Mouse (Mus musculus) kidney, embryonic 14.5 days (tissue): ENCODE results near the gene Gsg1. TPM values are rescaled to one million over a fixed set of nuclear protein-coding genes. Genes with fewer than 3 reads are reported as not detected.

Source experiments
- ATAC-seq: fragments of 200-750 bp; cut with Nextera tagmentation; 2 replicates; pipeline ENCODE4 v1.8.0; 2017; ENCODE audit warnings: moderate number of reproducible peaks, mild to moderate bottlenecking, moderate TSS enrichment, moderate library complexity; ENCODE audit not compliant: low FRiP score, low TSS enrichment
- H3K27ac ChIP-seq: fragments of 300-500 bp; sonication (generic); 2 replicates; pipeline ENCODE4 v1.5.1; 2014; ENCODE audit warnings: low read depth, mild to moderate bottlenecking, low read length, moderate library complexity, mixed read lengths
- H3K27me3 ChIP-seq: fragments of 300-500 bp; sonication (generic); 2 replicates; pipeline ENCODE4 v1.6.1; 2014; ENCODE audit warnings: mild to moderate bottlenecking, low read length; ENCODE audit not compliant: control insufficient read depth, insufficient read depth
- H3K36me3 ChIP-seq: fragments of 300-500 bp; sonication (generic); 2 replicates; pipeline ENCODE4 v1.6.1; 2014; ENCODE audit warnings: low read length, mixed read lengths; ENCODE audit not compliant: control insufficient read depth, insufficient read depth
- H3K4me1 ChIP-seq: fragments of 300-500 bp; sonication (generic); 2 replicates; pipeline ENCODE4 v1.6.1; 2014; ENCODE audit warnings: low read length, mixed read lengths; ENCODE audit not compliant: control insufficient read depth, insufficient read depth
- H3K4me2 ChIP-seq: fragments of 300-500 bp; sonication (generic); replicated peaks from 2 replicates; pipeline ENCODE4 v1.6.1; 2014; ENCODE audit warnings: low read depth, mild to moderate bottlenecking, low read length
- H3K4me3 ChIP-seq: fragments of 300-500 bp; sonication (generic); 2 replicates; pipeline ENCODE4 v1.5.1; 2014; ENCODE audit warnings: mild to moderate bottlenecking, low read length
- H3K9ac ChIP-seq: fragments of 300-500 bp; sonication (generic); 2 replicates; pipeline ENCODE4 v1.6.1; 2014; ENCODE audit warnings: low read depth, mild to moderate bottlenecking, low read length, moderate library complexity
- H3K9me3 ChIP-seq: fragments of 300-500 bp; sonication (generic); 2 replicates; pipeline ENCODE4 v1.6.1; 2016; ENCODE audit warnings: low read length; ENCODE audit not compliant: control insufficient read depth
- WGBS: fragments of 180-500 bp; shearing (Covaris S2); extraction: QIAGEN DNeasy Blood & Tissue Kit; methylation state at CpG from one replicate; pipeline ENCODE4 v1.1.7; 2014; 5-methylcytosine and 5-hydroxymethylcytosine counted together
- polyA plus RNA-seq: library from polyadenylated mRNA; unstranded; fragments of >200 nt; fragmentation: Nextera tagmentation; extraction: Ambion mirVana; gene quantifications from 2 replicates; pipeline ENCODE4 v1.2.1, GENCODE M21; 2014

Gene Gsg1
- polyA plus RNA-seq, 1 experiment from 2014 or later, result 0.64 TPM

DNA sequence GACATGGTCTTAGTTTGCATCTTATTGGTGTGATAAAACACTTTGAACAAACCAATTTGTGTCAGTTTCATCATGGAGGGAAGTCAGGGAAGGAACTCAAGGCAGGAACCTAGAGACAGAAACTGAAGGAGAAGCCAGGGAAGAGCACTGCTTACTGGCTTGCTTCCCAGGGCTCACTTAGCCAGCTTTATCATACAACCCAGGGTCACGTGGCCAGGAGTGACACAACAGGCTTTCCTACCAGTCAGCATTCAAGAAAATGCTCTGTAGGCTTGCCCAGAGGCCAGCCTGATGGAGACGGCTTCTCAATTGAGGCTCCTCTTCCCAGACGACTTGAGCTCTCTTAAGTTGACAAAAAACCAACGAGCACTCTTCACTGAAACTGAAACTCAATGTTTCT, 59.2 kb downstream of the Gsg1 start:
- Histone ChIP-seq H3K4me3 (no peak overlapping the region), H3K27me3 (no peaks in the 10 kb centered on the region), H3K9me3 (no peaks in the 10 kb centered on the region), H3K4me1 (peaks cover 12% of the 10 kb centered on the region; the same call in 1 of the 2 replicates), H3K4me2 (no peak overlapping the region), H3K9ac (no peak overlapping the region), H3K36me3 (no peaks in the 10 kb centered on the region), H3K27ac (no peak overlapping the region)
- ATAC-seq, result no peak
- 83% methylated on average over 4 of the region's 4 CpGs for WGBS

GRCm38 (mm10) chr6:135193733-135194132, 60.4 kb downstream of the Gsg1 start:
- no peak overlapping the region for H3K4me3 ChIP-seq
- no peaks in the 10 kb centered on the region for H3K36me3 ChIP-seq
- no peak overlapping the region for H3K9ac ChIP-seq
- no peaks in the 10 kb centered on the region for H3K27me3 ChIP-seq
- H3K9me3 ChIP-seq, result no peaks in the 10 kb centered on the region
- H3K4me2 ChIP-seq, result no peak overlapping the region
- no peak overlapping the region for H3K27ac ChIP-seq
- WGBS, result 30% methylated on average over 4 of the region's 4 CpGs
- no peak for ATAC-seq
- H3K4me1 ChIP-seq, result peaks cover 12% of the 10 kb centered on the region; the same call in 1 of the 2 replicates

- H3K27ac ChIP-seq, result no peak overlapping the region
- no peaks in the 10 kb centered on the region for H3K9me3 ChIP-seq
- H3K27me3 ChIP-seq, result no peaks in the 10 kb centered on the region
- H3K4me2 ChIP-seq, result no peak overlapping the region
- H3K4me1 ChIP-seq, result peaks cover 12% of the 10 kb centered on the region; the same call in 1 of the 2 replicates
- no peak for ATAC-seq
- no peak overlapping the region for H3K9ac ChIP-seq
- 84% methylated on average over 8 of the region's 8 CpGs for WGBS
- H3K4me3 ChIP-seq, result no peak overlapping the region
- no peaks in the 10 kb centered on the region for H3K36me3 ChIP-seq
Observed at GRCm38 (mm10) chr6:135192993-135193392, 61.2 kb downstream of the Gsg1 start.

- H3K4me3 ChIP-seq, result no peak overlapping the region
- no peak overlapping the region for H3K9ac ChIP-seq
- no peak overlapping the region for H3K27ac ChIP-seq
- no peak overlapping the region for H3K4me2 ChIP-seq
- ATAC-seq, result no peak
- 94% methylated on average over 1 of the region's 1 CpGs for WGBS
- peaks cover 7% of the 10 kb centered on the region; the same call in 1 of the 2 replicates for H3K4me1 ChIP-seq
- no peaks in the 10 kb centered on the region for H3K36me3 ChIP-seq
- no peaks in the 10 kb centered on the region for H3K9me3 ChIP-seq
- no peaks in the 10 kb centered on the region for H3K27me3 ChIP-seq
Observed at GRCm38 (mm10) chr6:135191906-135192305, 62.2 kb downstream of the Gsg1 start.

GRCm38 (mm10) chr6:135190122-135190521, 64.0 kb downstream of the Gsg1 start:
- no peaks in the 10 kb centered on the region for H3K27me3 ChIP-seq
- H3K4me1 ChIP-seq, result peaks cover 6% of the 10 kb centered on the region; the same call in 1 of the 2 replicates
- WGBS, result 73% methylated on average over 6 of the region's 6 CpGs
- H3K36me3 ChIP-seq, result no peaks in the 10 kb centered on the region
- no peak overlapping the region for H3K4me3 ChIP-seq
- no peaks in the 10 kb centered on the region for H3K9me3 ChIP-seq
- H3K4me2 ChIP-seq, result no peak overlapping the region
- H3K27ac ChIP-seq, result no peak overlapping the region
- H3K9ac ChIP-seq, result no peak overlapping the region
- ATAC-seq, result no peak

- Histone ChIP-seq H3K27ac (no peak overlapping the region), H3K4me3 (no peak overlapping the region), H3K9me3 (no peaks in the 10 kb centered on the region), H3K9ac (no peak overlapping the region), H3K27me3 (no peaks in the 10 kb centered on the region), H3K4me2 (no peak overlapping the region), H3K4me1 (peaks cover 6% of the 10 kb centered on the region; the same call in 1 of the 2 replicates), H3K36me3 (no peaks in the 10 kb centered on the region)
- ATAC-seq, result no peak
- WGBS, result 27% methylated on average over 4 of the region's 4 CpGs
Observed at GRCm38 (mm10) chr6:135188629-135189028, 65.5 kb downstream of the Gsg1 start.

Other genes with a start within 250 kb of the Gsg1 start
- gene Ddx47, start 242.7 kb downstream of the Gsg1 start, polyA plus RNA-seq, result 106 and 117 TPM in 2 replicates
- gene Gprc5a, start 188.7 kb downstream of the Gsg1 start, polyA plus RNA-seq, result 12.5 and 15.8 TPM in 2 replicates
- gene Gprc5d, start 136.1 kb downstream of the Gsg1 start, polyA plus RNA-seq, result not detected in 2 replicates
- 29.8 and 34.2 TPM in 2 replicates for gene Fam234b, start 56.4 kb downstream of the Gsg1 start, polyA plus RNA-seq
- gene Hebp1, start 56.3 kb downstream of the Gsg1 start, polyA plus RNA-seq, result 9.2 and 36.9 TPM in 2 replicates
- 0.30 and 0.50 TPM in 2 replicates for gene Pbp2, start 56.1 kb upstream of the Gsg1 start, polyA plus RNA-seq
- 14.0 and 23.7 TPM in 2 replicates for gene Emp1, start 108.2 kb upstream of the Gsg1 start, polyA plus RNA-seq